Mouse (Mus musculus): ENCODE measurements around the gene Syn3.

DNA sequence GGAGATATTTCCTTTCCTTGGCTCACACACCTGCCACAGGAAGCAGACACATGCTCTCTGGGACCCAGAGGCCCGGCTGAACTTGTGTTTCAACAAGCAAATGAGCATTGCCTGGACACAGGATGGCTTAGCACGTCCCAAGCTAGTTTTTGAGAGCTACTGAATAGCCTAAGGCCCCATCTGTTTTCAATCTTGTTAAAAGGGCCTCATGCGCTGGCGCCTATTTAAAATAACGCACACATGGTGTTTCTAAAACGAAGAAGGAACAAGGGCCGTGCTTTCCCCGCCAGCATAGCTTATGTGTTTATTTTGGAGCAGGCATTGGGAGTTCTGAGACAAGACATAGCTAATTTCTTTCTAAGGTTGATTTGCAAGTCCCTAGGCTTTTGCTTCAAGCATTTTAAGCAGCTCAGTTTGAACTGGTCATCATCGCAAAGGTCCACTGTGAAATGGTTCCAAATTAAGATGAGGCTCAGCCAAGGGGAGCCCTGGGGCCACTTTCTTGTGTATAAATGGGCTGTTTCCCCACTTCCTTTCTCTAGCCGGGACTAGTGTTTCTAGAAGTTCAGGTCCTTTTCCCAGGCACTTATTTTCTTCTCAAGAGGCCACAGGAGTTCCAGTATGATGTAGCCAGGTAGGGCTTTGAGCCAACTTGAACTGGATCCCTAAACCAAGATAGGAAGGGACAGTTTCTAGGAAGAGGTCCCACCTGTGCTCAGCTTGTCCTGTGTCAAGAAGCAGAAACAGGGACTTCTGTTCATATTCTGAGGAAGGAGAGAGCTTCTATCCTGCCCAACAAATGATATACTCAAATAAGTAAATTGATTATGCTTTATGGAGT, 72.8 kb downstream of the Syn3 start:
- no peak for TF ChIP-seq GATA1 (IDR thresholded peaks at IDR 0.05; ENCODE audit: borderline replicate concordance, low read length)
- TF ChIP-seq FLI1 (IDR thresholded peaks at IDR 0.05; ENCODE audit: low read length): no peak
